Mouse (Mus musculus) heart, embryonic 14.5 days (tissue): ENCODE data around the gene Lbhd1. TPM values are rescaled to one million over a fixed set of nuclear protein-coding genes. Genes with fewer than 3 reads are reported as not detected.

Experiments
- ATAC-seq: fragments of 200-750 bp; cut with Nextera tagmentation; 2 replicates; pipeline ENCODE4 v1.8.0; 2017; ENCODE audit warnings: low read depth, moderate TSS enrichment; ENCODE audit not compliant: insufficient number of reproducible peaks, insufficient read depth, low FRiP score
- H3K27ac ChIP-seq, 2 experiments: fragments of 200-500 bp in 1 of 2; fragments of 300-500 bp in 1 of 2; sonication (generic) in 1 of 2; replicated peaks in 1 of 2; 2 replicates each; pipeline ENCODE4 v1.5.1; 2012 to 2014; ENCODE audit warnings: low read depth in 2 of 2, low read length in 2 of 2, control low read depth in 1 of 2, mild to moderate bottlenecking in 1 of 2, mixed read lengths in 1 of 2; ENCODE audit not compliant: control insufficient read depth in 1 of 2, insufficient read depth in 1 of 2
- H3K27me3 ChIP-seq: fragments of 300-500 bp; sonication (generic); 2 replicates; pipeline ENCODE4 v1.6.1; 2014; ENCODE audit warnings: mild to moderate bottlenecking, low read length, control low read depth; ENCODE audit not compliant: control insufficient read depth, insufficient read depth
- H3K36me3 ChIP-seq: fragments of 300-500 bp; sonication (generic); 2 replicates; pipeline ENCODE4 v1.6.1; 2014; ENCODE audit warnings: mild to moderate bottlenecking, control low read depth, low read length, mixed read lengths; ENCODE audit not compliant: control insufficient read depth, insufficient read depth
- H3K4me1 ChIP-seq, 2 experiments: fragments of 200-500 bp in 1 of 2; fragments of 300-500 bp in 1 of 2; sonication (generic) in 1 of 2; 2 replicates each; pipeline ENCODE4 v1.6.1; 2012 to 2014; ENCODE audit warnings: low read length in 2 of 2, control low read depth in 1 of 2, mixed read lengths in 1 of 2; ENCODE audit not compliant: control insufficient read depth in 2 of 2, insufficient read depth in 2 of 2
- H3K4me2 ChIP-seq: fragments of 300-500 bp; sonication (generic); 2 replicates; pipeline ENCODE4 v1.6.1; 2014; ENCODE audit warnings: mild to moderate bottlenecking, low read length
- H3K4me3 ChIP-seq, 2 experiments: fragments of 200-500 bp in 1 of 2; fragments of 300-500 bp in 1 of 2; sonication (generic) in 1 of 2; 2 replicates each; pipeline ENCODE4 v1.5.1; 2012 to 2014; ENCODE audit warnings: low read length in 2 of 2, mild to moderate bottlenecking in 2 of 2, control low read depth in 1 of 2, low read depth in 1 of 2, moderate library complexity in 1 of 2; ENCODE audit not compliant: control insufficient read depth in 1 of 2, insufficient read depth in 1 of 2
- H3K9ac ChIP-seq: fragments of 300-500 bp; sonication (generic); 2 replicates; pipeline ENCODE4 v1.6.1; 2014; ENCODE audit warnings: mild to moderate bottlenecking, low read length
- H3K9me3 ChIP-seq: fragments of 300-500 bp; sonication (generic); 2 replicates; pipeline ENCODE4 v1.6.1; 2016; ENCODE audit warnings: low read length, control low read depth; ENCODE audit not compliant: control insufficient read depth
- WGBS: fragments of 180-500 bp; shearing (Covaris S2); extraction: QIAGEN DNeasy Blood & Tissue Kit; methylation state at CpG from one replicate; pipeline ENCODE4 v1.1.7; 2014; 5-methylcytosine and 5-hydroxymethylcytosine counted together
- polyA plus RNA-seq: library from polyadenylated mRNA; unstranded; fragments of >200 nt; fragmentation: Nextera tagmentation; extraction: Ambion mirVana; gene quantifications from 2 replicates; pipeline ENCODE4 v1.2.1, GENCODE M21; 2014

Lbhd1 gene
- polyA plus RNA-seq, 1 experiment from 2014 or later: 51.5 TPM

DNA sequence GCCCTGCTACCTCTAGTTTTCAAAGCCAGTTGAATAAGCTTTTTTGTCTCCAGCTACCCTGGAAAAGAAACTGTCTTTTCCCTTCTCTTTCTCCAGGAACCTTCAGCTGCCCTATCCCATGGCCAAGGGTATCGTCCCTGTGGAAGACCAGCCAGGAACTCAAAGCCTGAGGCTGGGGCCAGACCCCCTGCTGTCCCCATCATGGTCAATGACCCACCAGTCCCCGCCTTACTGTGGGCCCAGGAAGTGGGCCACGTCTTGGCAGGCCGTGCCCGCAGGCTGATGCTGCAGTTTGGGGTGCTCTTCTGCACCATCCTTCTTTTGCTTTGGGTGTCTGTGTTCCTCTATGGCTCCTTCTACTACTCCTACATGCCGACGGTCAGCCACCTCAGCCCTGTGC, 42.5 kb upstream of the Lbhd1 start:
- Histone ChIP-seq H3K36me3 (peaks cover 31% of the 10 kb centered on the region), H3K27ac (no peak overlapping the region), H3K9me3 (no peaks in the 10 kb centered on the region), H3K9ac (peak overlapping the region; percentile 77), H3K4me3 (peak overlapping the region; percentile 51 to 53; a peak in 3 of 4 replicates), H3K27me3 (no peaks in the 10 kb centered on the region), H3K4me2 (peak overlapping the region; percentile 83), H3K4me1 (peaks cover 20 to 30% of the 10 kb centered on the region in 2 experiments)
- 88% methylated on average over 7 of the region's 7 CpGs for WGBS
- ATAC-seq: no peak

DNA sequence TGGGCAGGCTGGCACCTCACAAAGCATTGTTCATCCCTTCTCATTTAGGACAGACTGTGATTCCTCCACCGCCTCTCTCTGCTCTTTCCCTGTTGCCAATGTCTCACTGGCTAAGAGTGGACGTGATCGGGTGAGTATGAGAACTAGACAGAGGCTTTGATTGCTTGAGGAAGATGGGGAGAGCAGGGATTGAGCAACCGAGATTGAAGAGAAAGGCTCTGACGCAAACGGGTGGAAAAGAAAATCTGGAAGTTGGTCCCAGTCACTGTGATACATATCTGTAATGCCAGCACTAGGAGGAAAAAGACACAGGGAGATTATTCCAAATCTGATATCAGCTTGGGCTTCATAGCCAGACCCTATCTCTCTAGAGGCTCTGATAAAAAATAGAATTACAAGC, 40.6 kb upstream of the Lbhd1 start:
- Histone ChIP-seq H3K9ac (no peak overlapping the region; the same call in 1 of the 2 replicates), H3K4me3 (no peak overlapping the region), H3K36me3 (peaks cover 48% of the 10 kb centered on the region), H3K9me3 (no peaks in the 10 kb centered on the region), H3K4me1 (peaks cover 20 to 27% of the 10 kb centered on the region in 2 experiments), H3K27me3 (no peaks in the 10 kb centered on the region), H3K4me2 (no peak overlapping the region), H3K27ac (no peak overlapping the region)
- ATAC-seq: no peak
- WGBS: 89% methylated on average over 6 of the region's 6 CpGs

DNA sequence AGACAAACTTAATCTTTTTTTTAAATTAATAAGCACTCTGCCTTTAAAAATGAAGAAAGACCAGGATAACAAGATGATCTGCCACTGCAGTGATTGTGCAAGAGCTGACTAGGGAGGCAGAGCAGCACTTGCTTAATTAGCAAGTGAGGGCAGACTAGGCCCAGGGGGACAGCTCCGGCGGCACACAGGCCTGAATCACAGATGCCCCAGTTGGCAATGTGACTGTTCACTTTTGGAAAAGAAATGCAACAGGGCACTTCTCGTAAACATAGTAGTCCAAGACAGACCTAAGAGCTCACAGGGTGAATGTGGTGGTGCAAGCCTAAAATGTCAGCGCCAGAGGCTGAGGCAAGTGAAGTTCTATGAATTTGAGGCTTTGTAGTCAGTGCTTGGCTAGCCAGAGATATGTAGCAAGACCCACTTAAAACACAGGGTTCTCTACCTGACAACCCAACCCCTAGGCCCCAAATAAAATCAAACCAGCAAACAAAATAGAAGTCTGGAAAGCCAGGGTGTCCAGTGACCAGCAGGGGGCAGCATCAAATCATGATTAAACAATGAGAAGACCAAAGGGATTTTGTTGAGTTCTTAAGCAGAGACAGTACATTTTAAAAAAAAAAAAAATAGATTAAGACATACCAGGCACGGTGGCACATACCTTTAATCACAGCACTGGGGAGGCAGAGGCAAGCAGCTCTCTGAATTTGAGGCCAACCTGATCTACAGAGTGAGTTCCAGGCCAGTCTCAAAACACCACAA, 39.0 kb upstream of the Lbhd1 start:
- Histone ChIP-seq H3K36me3 (peaks cover 56% of the 10 kb centered on the region), H3K4me1 (peaks cover 7 to 11% of the 10 kb centered on the region in 2 experiments; a peak in 3 of 4 replicates), H3K9ac (no peak overlapping the region), H3K9me3 (no peaks in the 10 kb centered on the region), H3K4me3 (no peak overlapping the region), H3K4me2 (no peak overlapping the region), H3K27me3 (no peaks in the 10 kb centered on the region), H3K27ac (no peak overlapping the region)
- no peak for ATAC-seq
- 58% methylated on average over 5 of the region's 5 CpGs for WGBS

DNA sequence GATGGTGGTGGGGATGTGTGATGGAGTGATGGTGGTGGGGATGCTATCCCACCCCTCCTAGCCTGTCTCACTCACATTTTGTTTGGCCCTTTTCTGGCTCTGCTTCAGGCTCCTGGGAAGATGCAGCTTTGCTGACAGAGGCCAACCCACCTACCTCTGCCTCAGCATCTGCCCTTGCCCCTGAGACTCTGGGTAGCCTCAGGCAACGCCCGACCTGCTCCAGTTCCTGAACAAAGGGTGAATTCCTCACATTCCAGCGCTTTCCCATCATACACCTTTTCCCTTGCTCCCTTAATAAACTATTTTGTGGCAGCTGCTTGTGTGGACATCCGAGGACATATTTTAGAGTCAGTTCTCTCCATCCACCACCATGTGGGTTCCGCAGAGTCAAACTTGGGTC, 35.2 kb upstream of the Lbhd1 start:
- no peak overlapping the region for H3K27ac ChIP-seq
- no peaks in the 10 kb centered on the region for H3K9me3 ChIP-seq
- H3K4me1 ChIP-seq: peaks cover 9 to 10% of the 10 kb centered on the region in 2 experiments
- H3K4me3 ChIP-seq: no peak overlapping the region
- no peaks in the 10 kb centered on the region for H3K27me3 ChIP-seq
- H3K4me2 ChIP-seq: no peak overlapping the region
- no peak for ATAC-seq
- no peak overlapping the region for H3K9ac ChIP-seq
- peaks cover 39% of the 10 kb centered on the region for H3K36me3 ChIP-seq
- WGBS: 81% methylated on average over 5 of the region's 5 CpGs

DNA sequence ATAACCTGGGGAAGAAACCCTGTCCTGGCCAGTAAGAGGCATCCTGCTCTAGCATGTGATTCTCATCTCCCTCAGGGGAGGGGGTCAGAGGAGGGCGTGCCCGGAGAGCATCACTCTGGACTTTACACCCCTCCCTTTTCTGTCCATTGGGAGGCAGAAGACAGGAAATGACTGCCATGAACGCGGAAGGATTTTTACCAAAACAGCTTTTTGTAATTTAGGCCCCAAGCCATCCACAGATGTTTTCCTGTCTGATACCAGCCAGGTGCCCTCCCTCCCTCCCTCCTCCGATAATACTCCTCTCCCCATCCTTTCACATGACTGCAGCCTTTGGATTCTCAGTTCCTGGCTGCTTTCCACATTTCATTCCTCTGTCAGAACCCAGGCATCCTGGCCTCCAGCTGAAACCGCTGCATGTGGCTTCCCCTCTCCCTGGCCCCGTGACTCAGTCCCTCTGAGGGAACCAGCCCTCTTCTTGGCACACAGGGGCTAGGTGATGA, 33.1 kb upstream of the Lbhd1 start, which contains the start of gene Lrrn4cl:
Lrrn4cl (plus strand) TSS at position 367 of the 500 bp plus-strand sequence.
- no peaks in the 10 kb centered on the region for H3K27me3 ChIP-seq
- H3K4me2 ChIP-seq: peak within 1 kb of the TSS; percentile 30
- H3K36me3 ChIP-seq: peaks cover 33% of the 10 kb centered on the region
- H3K9me3 ChIP-seq: no peaks in the 10 kb centered on the region
- H3K4me3 ChIP-seq: no peak within 1 kb of the TSS
- peak within 1 kb of the TSS; percentile 8 to 58; a peak in 2 of 4 replicates for H3K27ac ChIP-seq
- peak; percentile 57; the same call in 1 of the 2 replicates for ATAC-seq
- H3K9ac ChIP-seq: peak within 1 kb of the TSS; percentile 58
- 18% methylated on average over 7 of the region's 7 CpGs for WGBS
- peaks cover 9 to 10% of the 10 kb centered on the region in 2 experiments for H3K4me1 ChIP-seq

DNA sequence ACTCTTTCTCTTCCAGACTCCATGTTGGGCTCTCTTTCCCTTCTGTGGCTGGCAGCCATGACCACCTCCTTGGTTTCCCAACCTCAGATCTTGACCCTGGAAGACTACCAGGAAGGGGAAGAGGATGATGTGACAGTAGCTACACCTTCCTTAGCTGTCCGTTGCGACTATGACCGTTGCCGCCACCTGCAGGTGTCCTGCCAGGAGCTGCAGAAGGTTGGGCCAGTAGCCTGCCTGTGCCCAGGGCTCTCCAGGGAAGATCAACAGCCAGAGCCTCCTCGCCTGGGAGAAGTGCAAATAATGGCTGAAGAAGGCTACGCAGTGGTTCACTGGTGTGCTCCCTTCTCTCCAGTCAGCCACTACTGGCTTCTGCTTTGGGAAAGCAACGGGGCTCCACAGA, 31.9 kb upstream of the Lbhd1 start:
- no peak for ATAC-seq
- peaks cover 21% of the 10 kb centered on the region for H3K36me3 ChIP-seq
- 50% methylated on average over 7 of the region's 7 CpGs for WGBS
- no peaks in the 10 kb centered on the region for H3K27me3 ChIP-seq
- no peak overlapping the region for H3K9ac ChIP-seq
- no peaks in the 10 kb centered on the region for H3K9me3 ChIP-seq
- no peak overlapping the region for H3K4me2 ChIP-seq
- H3K4me3 ChIP-seq: no peak overlapping the region
- peaks cover 9 to 10% of the 10 kb centered on the region in 2 experiments for H3K4me1 ChIP-seq
- no peak overlapping the region for H3K27ac ChIP-seq

DNA sequence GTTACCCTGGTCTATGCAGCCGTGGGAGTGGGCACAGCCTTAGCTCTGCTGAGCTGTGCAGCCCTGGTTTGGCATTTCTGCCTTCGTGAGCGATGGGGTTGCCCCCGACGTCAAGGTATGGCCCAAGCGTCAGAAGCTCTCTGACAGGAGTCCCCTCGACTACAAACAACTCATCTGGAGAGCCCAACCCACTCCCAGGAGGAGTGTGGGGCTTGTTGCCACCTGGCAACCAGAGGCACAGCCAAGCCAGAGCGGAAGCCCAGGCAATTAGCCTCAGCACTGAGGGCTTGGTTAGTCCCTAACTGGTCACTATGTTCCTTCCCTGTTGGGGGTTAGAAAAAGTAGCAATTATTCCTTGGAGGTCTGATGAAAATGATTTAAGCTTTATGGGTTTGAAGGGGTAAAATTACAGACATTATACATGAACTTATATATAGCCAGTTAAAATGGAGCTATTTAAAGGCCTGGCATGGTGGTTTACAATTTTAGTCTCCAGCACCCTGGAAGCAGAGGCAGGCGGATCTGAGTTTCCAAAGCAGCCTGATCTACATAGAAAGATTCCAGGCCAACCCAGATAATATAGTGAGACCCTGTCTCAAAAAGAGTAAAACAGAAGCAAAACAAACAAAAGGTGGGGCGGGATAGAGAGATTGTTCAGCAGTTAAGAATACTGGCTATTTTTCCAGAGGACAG, 31.1 kb upstream of the Lbhd1 start:
- H3K4me1 ChIP-seq: peaks cover 9 to 10% of the 10 kb centered on the region in 2 experiments
- ATAC-seq: no peak
- H3K27me3 ChIP-seq: no peaks in the 10 kb centered on the region
- H3K4me2 ChIP-seq: no peak overlapping the region
- H3K9me3 ChIP-seq: no peaks in the 10 kb centered on the region
- H3K4me3 ChIP-seq: no peak overlapping the region
- 52% methylated on average over 10 of the region's 10 CpGs for WGBS
- no peak overlapping the region for H3K9ac ChIP-seq
- no peak overlapping the region for H3K27ac ChIP-seq
- H3K36me3 ChIP-seq: peaks cover 13% of the 10 kb centered on the region
